Mouse (Mus musculus) forebrain, embryonic 14.5 days (tissue): ENCODE results near the gene Gpr39. TPM values are rescaled to one million over a fixed set of nuclear protein-coding genes. Genes with fewer than 3 reads are reported as not detected.

Source experiments
- polyA plus RNA-seq: library from polyadenylated mRNA; unstranded; fragments of >200 nt; fragmentation: Nextera tagmentation; extraction: Ambion mirVana; gene quantifications from 2 replicates; pipeline ENCODE4 v1.2.1, GENCODE M21; 2014

Gpr39 gene
- polyA plus RNA-seq, 1 experiment from 2014 or later: not detected

Other genes starting within 250 kb of the Gpr39 start
- 231 and 247 TPM in 2 replicates for gene Actr3, start 241.3 kb upstream of the Gpr39 start, polyA plus RNA-seq
- gene Slc35f5, start 116.4 kb upstream of the Gpr39 start, polyA plus RNA-seq: 28.9 and 31.0 TPM in 2 replicates
- 21.9 and 27.8 TPM in 2 replicates for gene Lypd1, start 236.1 kb downstream of the Gpr39 start, polyA plus RNA-seq